Mouse (Mus musculus) E14TG2a.4 (cell line): ENCODE measurements around the gene Cmss1.

ENCODE experiments used
- H3K27me3 ChIP-seq: 2 replicates; pipeline ENCODE4 v1.6.1; 2014; ENCODE audit warnings: low read length, control low read depth; ENCODE audit not compliant: insufficient read depth
- H3K36me3 ChIP-seq: 2 replicates; pipeline ENCODE4 v1.6.1; 2014; ENCODE audit warnings: low read length, control low read depth; ENCODE audit not compliant: insufficient read depth
- H3K4me1 ChIP-seq: replicated peaks from 2 replicates; pipeline ENCODE4 v1.6.1; 2014; ENCODE audit warnings: low read depth, low read length, control low read depth
- H3K4me3 ChIP-seq: replicated peaks from 2 replicates; pipeline ENCODE4 v1.5.1; 2014; ENCODE audit warnings: mild to moderate bottlenecking, low read length
- H3K9me3 ChIP-seq: 2 replicates; pipeline ENCODE4 v1.6.1; 2014; ENCODE audit warnings: low read length, control low read depth
- CTCF ChIP-seq: conservative IDR thresholded peaks from 2 replicates; pipeline ENCODE4 v1.5.1; 2014; ENCODE audit warnings: low read length
- NANOG ChIP-seq: IDR thresholded peaks from 2 replicates; pipeline ENCODE4 v1.6.1; 2014; ENCODE audit warnings: borderline replicate concordance, low read length, mixed read lengths
- POU5F1 ChIP-seq: IDR thresholded peaks from 2 replicates; pipeline ENCODE4 v1.6.1; 2014; ENCODE audit warnings: low read length, borderline replicate concordance

The Cmss1 gene

DNA sequence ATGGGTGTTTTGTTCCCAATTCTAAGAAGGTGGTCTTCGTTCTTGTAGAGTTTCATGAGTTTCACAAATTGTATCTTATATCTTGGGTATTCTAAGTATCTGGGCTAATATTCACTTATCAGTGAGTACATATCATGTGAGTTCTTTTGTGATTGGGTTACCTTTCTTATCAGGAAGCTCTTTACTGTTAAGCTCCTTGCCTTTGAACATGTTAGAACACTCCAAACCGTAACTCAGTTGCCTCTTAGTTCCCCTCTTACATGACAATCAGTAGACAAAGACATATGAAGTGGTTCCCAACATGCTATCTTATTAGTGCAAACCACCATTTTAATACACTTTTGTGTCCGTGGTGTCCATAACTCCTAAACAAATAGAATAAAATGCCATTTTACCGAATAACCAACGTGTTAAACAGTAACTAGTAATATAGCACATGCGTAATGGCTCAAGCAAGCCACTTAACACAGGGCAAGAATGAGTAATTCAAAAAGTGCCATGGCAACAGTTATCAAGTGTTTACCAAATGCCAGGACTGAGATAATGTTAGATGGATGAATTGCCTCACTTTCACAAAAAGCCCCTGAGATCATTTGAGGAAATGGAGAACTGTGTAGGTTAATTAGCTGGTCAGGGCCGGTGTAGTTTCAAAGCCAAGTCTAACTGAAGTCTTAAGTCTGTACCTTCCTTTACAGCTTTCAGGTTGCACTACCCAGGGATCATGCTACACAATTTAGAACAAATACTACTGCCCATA lies 37.8 kb downstream of the Cmss1 start:
- Histone ChIP-seq H3K9me3 (no peaks in the 10 kb centered on the region), H3K36me3 (peaks cover 10% of the 10 kb centered on the region; the same call in 1 of the 2 replicates), H3K4me1 (peaks cover 16% of the 10 kb centered on the region), H3K27me3 (no peaks in the 10 kb centered on the region), H3K4me3 (no peak overlapping the region)
- TF ChIP-seq CTCF, result no peak
- no peak for TF ChIP-seq NANOG
- TF ChIP-seq POU5F1, result no peak

DNA sequence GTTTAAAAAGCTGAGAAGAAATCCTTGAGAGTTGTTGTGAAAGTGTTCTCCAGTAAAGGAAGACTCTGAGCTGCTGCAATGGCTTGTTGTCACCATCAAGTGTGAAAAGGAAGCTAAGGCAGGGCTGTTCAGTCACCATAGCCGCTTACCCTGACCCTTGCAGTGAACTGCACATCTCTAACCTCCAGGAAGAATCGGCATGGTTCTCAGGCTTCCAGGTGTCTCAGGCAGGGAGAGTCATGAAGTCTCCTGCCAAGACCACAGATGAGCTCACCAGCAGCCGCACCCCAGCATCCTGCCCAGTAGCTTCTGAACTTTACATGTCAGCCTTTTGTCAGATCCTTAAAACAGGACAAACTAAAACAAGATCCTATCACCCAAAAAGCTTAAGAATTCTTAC lies 40.4 kb downstream of the Cmss1 start:
- no peak for TF ChIP-seq CTCF
- TF ChIP-seq POU5F1, result no peak
- TF ChIP-seq NANOG, result no peak

GRCm38 (mm10) chr16:57564807-57565206 lies 41.9 kb downstream of the Cmss1 start:
- no peaks in the 10 kb centered on the region for H3K27me3 ChIP-seq
- H3K4me1 ChIP-seq, result peaks cover 17% of the 10 kb centered on the region
- H3K4me3 ChIP-seq, result no peak overlapping the region
- H3K36me3 ChIP-seq, result peaks cover 7% of the 10 kb centered on the region; the same call in 1 of the 2 replicates
- no peaks in the 10 kb centered on the region for H3K9me3 ChIP-seq
- TF ChIP-seq NANOG (no peak), CTCF (no peak), POU5F1 (no peak)

More for the DNA sequence above, 40.4 kb downstream of the Cmss1 start:
- Histone ChIP-seq H3K36me3 (peaks cover 10% of the 10 kb centered on the region; the same call in 1 of the 2 replicates), H3K4me3 (no peak overlapping the region), H3K9me3 (no peaks in the 10 kb centered on the region), H3K4me1 (peaks cover 14% of the 10 kb centered on the region), H3K27me3 (no peaks in the 10 kb centered on the region)

DNA sequence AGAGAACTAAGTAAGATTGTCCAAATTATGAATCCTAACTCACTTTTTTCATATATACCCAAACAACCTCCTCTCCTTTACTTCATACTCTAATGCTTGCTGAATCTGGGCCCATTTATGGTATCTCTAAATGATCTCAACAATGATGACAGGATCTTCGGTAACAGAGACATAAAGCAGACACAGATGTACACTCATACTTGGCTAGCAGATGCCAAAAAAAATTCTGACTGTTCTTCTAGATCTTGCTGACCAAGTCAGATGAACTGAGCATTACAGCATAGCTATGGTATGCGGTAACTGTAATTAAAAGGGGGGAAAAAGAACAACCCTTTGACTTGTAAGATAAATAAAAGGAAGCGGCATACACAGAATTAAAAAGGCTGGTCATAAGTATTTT lies 43.2 kb downstream of the Cmss1 start:
- no peak for TF ChIP-seq NANOG
- no peak for TF ChIP-seq POU5F1
- TF ChIP-seq CTCF, result no peak

DNA sequence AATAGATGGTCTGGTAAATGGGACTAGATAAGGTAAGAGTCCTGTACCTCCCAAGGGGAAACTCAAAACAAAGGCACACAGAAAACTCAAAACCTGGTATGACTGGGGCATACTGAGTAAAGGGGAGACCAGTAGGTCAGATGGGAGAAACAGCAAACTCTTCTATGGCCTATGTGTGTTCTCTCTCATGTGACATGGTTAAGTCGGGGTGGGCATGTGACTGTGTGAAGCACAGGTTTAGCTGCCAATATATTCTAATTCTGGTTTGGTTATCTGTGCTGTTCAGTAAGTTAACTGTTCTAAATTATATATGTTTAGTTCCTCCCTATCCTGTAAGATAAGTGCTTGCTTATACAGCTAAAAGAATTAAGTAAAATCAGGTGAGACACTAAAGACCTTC lies 46.5 kb downstream of the Cmss1 start:
- TF ChIP-seq CTCF (no peak), POU5F1 (no peak), NANOG (no peak)

More for the DNA sequence above, 43.2 kb downstream of the Cmss1 start:
- Histone ChIP-seq H3K4me1 (peaks cover 17% of the 10 kb centered on the region), H3K9me3 (no peaks in the 10 kb centered on the region), H3K36me3 (peaks cover 6% of the 10 kb centered on the region; the same call in 1 of the 2 replicates), H3K27me3 (no peaks in the 10 kb centered on the region), H3K4me3 (no peak overlapping the region)

GRCm38 (mm10) chr16:57558258-57558657 lies 48.4 kb downstream of the Cmss1 start:
- no peaks in the 10 kb centered on the region for H3K9me3 ChIP-seq
- no peak overlapping the region for H3K4me3 ChIP-seq
- H3K36me3 ChIP-seq, result no peaks in the 10 kb centered on the region; the same call in 1 of the 2 replicates
- peaks cover 17% of the 10 kb centered on the region for H3K4me1 ChIP-seq
- TF ChIP-seq CTCF (no peak), NANOG (no peak), POU5F1 (no peak)
- no peaks in the 10 kb centered on the region for H3K27me3 ChIP-seq

More for the DNA sequence above, 46.5 kb downstream of the Cmss1 start:
- Histone ChIP-seq H3K36me3 (no peaks in the 10 kb centered on the region; the same call in 1 of the 2 replicates), H3K27me3 (no peaks in the 10 kb centered on the region), H3K4me1 (peaks cover 17% of the 10 kb centered on the region), H3K4me3 (no peak overlapping the region), H3K9me3 (no peaks in the 10 kb centered on the region)

DNA sequence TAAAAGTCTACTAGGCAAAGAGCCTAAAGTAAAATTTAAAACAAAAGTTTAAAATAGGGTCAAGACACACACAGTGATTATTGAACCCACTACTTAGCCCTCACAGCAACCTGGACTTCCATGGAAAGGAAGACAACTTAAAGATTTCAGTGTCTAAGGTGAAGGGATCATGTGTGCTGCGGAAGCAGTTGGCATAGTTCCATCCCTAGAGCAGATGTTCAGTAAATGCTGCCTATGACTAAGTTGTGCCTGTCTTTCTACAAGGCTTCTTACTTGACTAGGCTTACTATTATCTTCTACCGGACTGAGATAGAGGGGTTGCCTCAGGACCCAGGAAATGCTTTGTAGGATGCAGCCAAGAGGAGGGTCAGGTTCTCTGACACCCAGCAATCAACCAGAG lies 50.4 kb downstream of the Cmss1 start:
- no peaks in the 10 kb centered on the region for H3K27me3 ChIP-seq
- peaks cover 3% of the 10 kb centered on the region; the same call in 1 of the 2 replicates for H3K4me1 ChIP-seq
- no peak for TF ChIP-seq POU5F1
- no peak for TF ChIP-seq NANOG
- no peak for TF ChIP-seq CTCF
- no peaks in the 10 kb centered on the region for H3K36me3 ChIP-seq
- no peak overlapping the region for H3K4me3 ChIP-seq
- H3K9me3 ChIP-seq, result no peaks in the 10 kb centered on the region

DNA sequence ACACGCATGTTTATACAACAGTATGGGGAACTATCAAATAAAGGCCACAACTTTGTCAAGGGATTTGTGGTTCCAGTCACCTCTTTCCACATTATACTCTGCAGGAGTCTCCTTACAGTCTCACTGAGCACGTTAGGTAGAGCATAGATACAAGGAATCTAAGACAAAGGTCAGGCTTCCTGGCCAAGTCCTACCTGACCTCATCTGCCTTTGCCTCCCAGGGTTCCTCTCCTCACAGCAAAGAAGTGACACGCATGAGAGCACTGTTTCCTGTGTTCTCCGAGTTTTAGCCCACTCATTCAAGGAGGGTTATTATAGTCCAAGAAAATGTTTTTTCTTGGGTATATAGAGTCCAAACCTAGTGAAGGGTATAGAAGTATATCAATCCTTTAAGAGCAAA lies 51.0 kb downstream of the Cmss1 start:
- no peak for TF ChIP-seq POU5F1
- TF ChIP-seq CTCF, result no peak
- no peak for TF ChIP-seq NANOG
- H3K4me1 ChIP-seq, result no peaks in the 10 kb centered on the region
- H3K9me3 ChIP-seq, result no peaks in the 10 kb centered on the region
- no peaks in the 10 kb centered on the region for H3K27me3 ChIP-seq
- no peaks in the 10 kb centered on the region for H3K36me3 ChIP-seq
- no peak overlapping the region for H3K4me3 ChIP-seq
